Mouse (Mus musculus) erythroblast, embryonic 14.5 days (primary cell): ENCODE data around the gene Cbfa2t3.

Experiments used
- GATA1 ChIP-seq: IDR thresholded peaks from 2 replicates; pipeline ENCODE4 v1.6.1; 2012; ENCODE audit warnings: low read length, inconsistent platforms, mixed read lengths
- TAL1 ChIP-seq: IDR thresholded peaks from 3 replicates; pipeline ENCODE4 v1.6.1; 2012; ENCODE audit warnings: low read length, inconsistent platforms, mixed read lengths

- TF ChIP-seq GATA1: no peak
- no peak for TF ChIP-seq TAL1
Measured at GRCm38 (mm10) chr8:122695438-122696042, 3.4 kb downstream of the Cbfa2t3 start.
